29 mouse cellular contexts compared by ENCODE assay signal in genomic region chr19:53219305-53219704, GRCm38 (mm10).
A peak's percentile ranks its signal among the peaks of the same experiment; 100 is the strongest.
DNase-seq lines count a peak whose midpoint lies in the region; ATAC-seq lines count a peak whose summit lies in the region.
"Had no signal": no experiment of that assay in that cellular context is flagged by ENCODE, and none has a peak within 500 bp of the region (broad histone marks: within the 10 kb centered on the region; RNA-seq: fewer than 3 reads in every experiment).

No protein-coding gene starts in this region.

- H3K9me3 ChIP-seq in heart, embryonic 12.5 days (replicated peaks), result no peaks in the 10 kb centered on the region
- no peaks in the 10 kb centered on the region for H3K9me3 ChIP-seq in limb, embryonic 15.5 days
- H3K9me3 ChIP-seq in limb, embryonic 10.5 days (replicated peaks), result no peaks in the 10 kb centered on the region
- no peaks in the 10 kb centered on the region for H3K9me3 ChIP-seq in hindbrain, embryonic 12.5 days (replicated peaks)
- H3K9me3 ChIP-seq: embryonic facial prominence, embryonic 13.5 days; G1E; kidney, embryonic 15.5 days; limb, embryonic 13.5 days; liver, embryonic 13.5 days; megakaryocyte, embryonic 14.5 days; neural tube, embryonic 13.5 days had no signal

- H3K27ac ChIP-seq in heart, embryonic 12.5 days (ENCODE audit: poor library complexity, severe bottlenecking), result peak overlapping the region; percentile 44
- no peak overlapping the region for H3K27ac ChIP-seq in limb, embryonic 15.5 days
- H3K27ac ChIP-seq in limb, embryonic 10.5 days, result no peak overlapping the region
- H3K27ac ChIP-seq in hindbrain, embryonic 12.5 days, result no peak overlapping the region
- H3K27ac ChIP-seq: embryonic facial prominence, embryonic 13.5 days; hindbrain, postnatal 0 days; kidney, embryonic 15.5 days; limb, embryonic 13.5 days; liver, embryonic 13.5 days; neural tube, embryonic 13.5 days had no signal

- H3K4me2 ChIP-seq in heart, embryonic 12.5 days, result no peak overlapping the region
- no peak overlapping the region for H3K4me2 ChIP-seq in limb, embryonic 15.5 days
- H3K4me2 ChIP-seq in hindbrain, embryonic 12.5 days (replicated peaks), result no peak overlapping the region
- H3K4me2 ChIP-seq: embryonic facial prominence, embryonic 13.5 days; kidney, embryonic 15.5 days; limb, embryonic 13.5 days; liver, embryonic 13.5 days; neural tube, embryonic 13.5 days had no signal

- no peaks in the 10 kb centered on the region for H3K27me3 ChIP-seq in heart, embryonic 12.5 days (replicated peaks)
- no peaks in the 10 kb centered on the region for H3K27me3 ChIP-seq in limb, embryonic 15.5 days
- H3K27me3 ChIP-seq in limb, embryonic 10.5 days (ENCODE audit: low read depth, poor library complexity, severe bottlenecking), result no peaks in the 10 kb centered on the region
- H3K27me3 ChIP-seq in splenic B cell, adult 2 months (ENCODE audit: control insufficient read depth, insufficient read depth, low read length, poor library complexity, severe bottlenecking), result no peaks in the 10 kb centered on the region
- no peaks in the 10 kb centered on the region for H3K27me3 ChIP-seq in hindbrain, embryonic 12.5 days
- H3K27me3 ChIP-seq: embryonic facial prominence, embryonic 13.5 days; kidney, embryonic 15.5 days; limb, embryonic 13.5 days; liver, embryonic 13.5 days; megakaryocyte, embryonic 14.5 days; neural tube, embryonic 13.5 days; Patski had no signal

- no peak for ATAC-seq in heart, embryonic 12.5 days (ENCODE audit: insufficient number of reproducible peaks, low FRiP score)
- 0 out of 2 replicates have a peak, but pooled peaks have one; percentile 24 for ATAC-seq in limb, embryonic 15.5 days (ENCODE audit: insufficient number of reproducible peaks, low FRiP score, low TSS enrichment, low read depth)
- ATAC-seq in hindbrain, embryonic 12.5 days (ENCODE audit: low FRiP score), result no peak
- ATAC-seq: forebrain, embryonic 14.5 days; hindbrain, postnatal 0 days; intestine, embryonic 16.5 days; Patski had no signal

- no peak overlapping the region for H3K9ac ChIP-seq in heart, embryonic 12.5 days
- H3K9ac ChIP-seq in limb, embryonic 15.5 days, result no peak overlapping the region
- no peak overlapping the region for H3K9ac ChIP-seq in hindbrain, embryonic 12.5 days
- H3K9ac ChIP-seq: embryonic facial prominence, embryonic 13.5 days; kidney, embryonic 15.5 days; limb, embryonic 13.5 days; liver, embryonic 13.5 days; neural tube, embryonic 13.5 days had no signal

- peaks cover 34% of the 10 kb centered on the region for H3K36me3 ChIP-seq in heart, embryonic 12.5 days
- peaks cover 20% of the 10 kb centered on the region for H3K36me3 ChIP-seq in limb, embryonic 15.5 days
- peaks cover 20% of the 10 kb centered on the region for H3K36me3 ChIP-seq in limb, embryonic 10.5 days
- peaks cover 16% of the 10 kb centered on the region for H3K36me3 ChIP-seq in splenic B cell, adult 2 months (ENCODE audit: control insufficient read depth, insufficient read depth, low read length, poor library complexity, severe bottlenecking)
- H3K36me3 ChIP-seq in hindbrain, embryonic 12.5 days, result no peaks in the 10 kb centered on the region
- H3K36me3 ChIP-seq: neural tube, embryonic 13.5 days had no signal

- H3K4me1 ChIP-seq in heart, embryonic 12.5 days (replicated peaks), result peaks cover 47% of the 10 kb centered on the region
- no peaks in the 10 kb centered on the region for H3K4me1 ChIP-seq in limb, embryonic 15.5 days
- no peaks in the 10 kb centered on the region for H3K4me1 ChIP-seq in limb, embryonic 10.5 days
- no peaks in the 10 kb centered on the region for H3K4me1 ChIP-seq in hindbrain, embryonic 12.5 days
- H3K4me1 ChIP-seq: embryonic facial prominence, embryonic 13.5 days; kidney, embryonic 15.5 days; limb, embryonic 13.5 days; neural tube, embryonic 13.5 days had no signal

- no peak overlapping the region for H3K4me3 ChIP-seq in heart, embryonic 12.5 days
- no peak overlapping the region for H3K4me3 ChIP-seq in limb, embryonic 15.5 days
- no peak overlapping the region for H3K4me3 ChIP-seq in limb, embryonic 10.5 days
- H3K4me3 ChIP-seq in hindbrain, embryonic 12.5 days, result no peak overlapping the region
- H3K4me3 ChIP-seq: embryonic facial prominence, embryonic 13.5 days; erythroblast, embryonic 14.5 days; kidney, embryonic 15.5 days; limb, embryonic 13.5 days; liver, embryonic 13.5 days; megakaryocyte, embryonic 14.5 days; neural tube, embryonic 13.5 days had no signal

- WGBS in heart, embryonic 12.5 days, result 49% methylated on average over 3 of the region's 3 CpGs
- WGBS in limb, embryonic 15.5 days, result 57% methylated on average over 3 of the region's 3 CpGs
- 77% methylated on average over 3 of the region's 3 CpGs for WGBS in limb, embryonic 10.5 days
- 64% methylated on average over 3 of the region's 3 CpGs for WGBS in hindbrain, embryonic 12.5 days

- DNase-seq in heart, adult 8-10 months (ENCODE audit: low spot score), result no peak
- no peak for DNase-seq in limb, embryonic 10.5 days (ENCODE audit: low spot score)
- peak; percentile 38 to 40 for DNase-seq in B cell, adult 2 months
- DNase-seq in splenic B cell, adult 2 months (ENCODE audit: low read depth, low spot score), result peak; percentile 55
- DNase-seq: cerebellum, adult 8-10 months; cerebellum, postnatal 36 days; embryo, embryonic 11 days; heart, adult 18-20 months; kidney, postnatal 36 days; layer of hippocampus, postnatal 36 days; liver, embryonic 13.5 days; lung, adult 2 months; midbrain, embryonic 14.5 days; right cerebral cortex, adult 18-20 months; thymus, adult 2 months had no signal

Comparison
In these comparisons a context has a peak if more than half of its experiments do, and no peak if none do; other contexts are left out.
1. DNase-seq: peak in B cell, adult 2 months (2 of 2) and splenic B cell, adult 2 months (single experiment); none in heart, adult 8-10 months (single experiment) and limb, embryonic 10.5 days (single experiment).